Mouse (Mus musculus): Measurements from ENCODE around the gene Bub1b.

Gene Bub1b

GRCm38 (mm10) chr2:118597673-118598568, at the start of gene Bub1b:
Gene Bub1b, plus strand, starts transcription at chr2:118598211.
- DNase-seq = peak; percentile 90 to 91

- peak; percentile 38 to 56 for DNase-seq
Measured at GRCm38 (mm10) chr2:118548421-118549221, 49.4 kb upstream of the Bub1b start.

GRCm38 (mm10) chr2:118549507-118550473, 48.2 kb upstream of the Bub1b start, which contains the start of gene Bmf:
Gene Bmf, minus strand, starts transcription at chr2:118549687.
- DNase-seq = peak; percentile 80 to 83

DNA sequence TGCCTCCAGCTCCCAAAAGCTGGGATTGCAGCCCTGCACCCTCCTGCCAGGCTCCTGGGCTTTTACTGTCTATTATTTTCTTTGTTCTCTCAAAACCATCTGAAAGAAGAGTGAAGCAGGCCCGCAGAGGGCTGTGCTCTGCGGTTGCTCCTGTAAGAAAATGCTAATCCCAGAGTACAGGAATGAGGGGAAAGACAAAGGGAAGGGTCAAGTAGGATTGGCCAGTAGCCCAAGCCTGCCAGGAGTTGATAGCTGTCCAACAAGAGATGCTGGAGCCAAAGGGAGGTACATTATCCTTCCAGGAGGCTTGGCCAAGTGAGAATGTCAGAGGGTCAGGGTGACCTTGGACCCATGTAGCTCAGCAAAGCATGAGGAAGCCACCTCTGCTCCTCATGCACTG, 46.4 kb upstream of the Bub1b start:
- DNase-seq = no peak

- DNase-seq = peak; percentile 66 to 79
Measured at GRCm38 (mm10) chr2:118554356-118554990, 43.5 kb upstream of the Bub1b start.

DNA sequence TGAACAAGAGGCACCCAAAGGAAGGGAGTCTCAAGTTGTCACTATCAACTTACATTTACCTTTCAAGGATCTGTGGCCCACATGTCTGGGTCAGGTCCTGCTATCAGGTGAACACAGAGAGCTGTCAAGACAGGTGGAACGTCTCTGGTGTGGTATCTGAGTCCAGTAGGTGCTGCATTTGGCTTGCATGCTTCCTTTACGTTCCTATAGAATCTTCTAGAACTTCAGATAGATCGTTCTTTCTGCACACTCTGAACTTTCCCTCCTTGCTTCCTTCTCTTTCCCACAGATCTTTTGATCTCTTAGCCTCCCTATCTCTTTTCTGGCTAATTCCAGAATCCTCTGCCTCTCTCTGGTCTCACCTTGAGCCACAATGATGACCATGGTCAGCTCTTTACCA, 39.6 kb upstream of the Bub1b start:
- no peak for DNase-seq

DNA sequence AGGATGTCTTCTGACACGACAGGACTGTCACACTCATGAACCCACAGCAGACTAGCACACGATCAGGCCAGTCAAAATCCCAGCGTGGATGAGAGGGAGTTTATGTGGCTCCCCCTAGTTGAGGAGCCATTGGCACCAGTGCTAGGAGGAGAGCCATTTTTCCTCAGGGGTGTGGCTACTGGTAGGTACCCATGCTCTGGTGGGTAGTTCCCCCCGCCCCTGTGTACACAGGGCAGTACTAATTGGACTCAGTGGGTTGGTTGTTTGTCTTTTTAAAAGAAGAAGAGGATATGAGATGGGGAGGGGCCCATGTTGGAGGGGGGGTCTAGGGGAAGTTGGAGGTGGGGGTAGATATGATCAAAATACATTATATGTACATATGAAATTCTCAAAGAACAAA, 36.0 kb upstream of the Bub1b start:
- no peak for DNase-seq

- no peak for DNase-seq
Measured at GRCm38 (mm10) chr2:118562431-118562830, 35.6 kb upstream of the Bub1b start.

DNA sequence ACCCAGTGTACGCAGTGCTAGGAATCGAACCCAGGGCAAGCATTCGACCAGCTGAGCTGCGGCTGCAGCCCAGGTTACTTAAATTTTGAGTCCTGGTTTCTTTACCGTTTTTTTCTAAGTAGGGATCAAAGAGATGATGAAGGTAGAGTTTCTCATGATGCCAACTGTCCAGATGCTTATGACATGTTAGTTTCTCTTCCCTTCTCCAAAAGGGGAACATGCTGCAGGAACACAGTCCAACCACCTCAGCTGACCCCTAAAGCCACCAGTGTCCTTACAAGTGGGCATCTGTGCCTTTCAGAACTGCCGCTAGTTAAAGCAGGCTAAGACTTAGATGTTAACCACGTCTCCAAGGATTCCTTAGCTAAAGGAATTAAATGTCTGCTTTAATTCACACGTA, 30.8 kb upstream of the Bub1b start:
- no peak for DNase-seq

- DNase-seq = no peak
Measured at GRCm38 (mm10) chr2:118570939-118571338, 27.1 kb upstream of the Bub1b start.

DNA sequence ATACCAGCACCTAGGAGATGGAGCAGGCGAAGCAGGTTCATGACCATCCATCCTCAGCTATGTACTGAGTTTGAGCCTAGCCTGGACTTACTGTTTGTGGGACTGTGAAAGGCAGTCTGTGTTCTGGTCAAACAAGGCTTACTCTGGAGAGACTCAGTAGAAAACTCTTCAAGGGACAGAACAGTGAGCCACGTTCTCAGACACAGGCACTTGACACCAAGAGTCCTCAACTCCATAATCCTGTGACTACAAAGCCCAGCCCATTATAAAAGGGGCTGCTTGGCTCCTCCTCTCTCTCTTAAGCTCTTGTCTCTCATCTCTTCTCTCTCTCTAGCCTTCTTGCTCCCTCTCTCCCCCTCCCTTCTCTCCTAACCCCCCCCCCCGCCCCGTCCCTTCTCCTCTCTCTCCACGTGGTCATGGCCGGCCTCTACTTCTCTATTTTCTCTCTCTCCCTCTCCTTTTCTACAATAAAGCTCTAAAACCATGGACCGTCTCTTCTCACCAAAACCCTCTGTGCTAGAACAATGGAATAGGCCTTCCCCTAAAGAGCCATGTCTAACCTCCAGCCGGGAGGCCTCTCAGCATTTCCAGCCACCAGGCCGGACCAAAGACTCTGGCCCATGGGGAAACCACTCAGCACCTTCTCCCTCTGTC, 25.7 kb upstream of the Bub1b start:
- no peak for DNase-seq

GRCm38 (mm10) chr2:118573135-118573534, 24.9 kb upstream of the Bub1b start:
- DNase-seq = no peak

DNA sequence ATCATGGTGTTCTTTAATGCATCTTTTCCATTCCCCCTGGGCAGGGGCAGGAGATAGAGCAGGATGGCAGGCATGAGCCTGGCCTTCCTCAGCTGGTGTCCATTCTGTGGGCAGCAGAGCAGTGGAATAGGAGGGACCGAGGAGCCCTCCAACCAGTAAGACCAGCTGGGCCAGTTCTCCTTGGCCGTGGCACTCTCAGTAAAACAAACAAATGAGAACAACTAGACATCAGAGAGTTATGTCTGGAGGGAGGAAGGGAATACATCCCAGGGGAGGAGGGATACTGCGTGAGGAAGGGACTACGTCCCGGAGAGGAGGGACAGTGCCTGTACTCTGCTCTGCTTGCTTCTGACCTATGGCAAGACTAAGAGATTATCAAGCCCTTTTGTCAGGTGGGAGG, 12.0 kb upstream of the Bub1b start:
- no peak for DNase-seq

DNA sequence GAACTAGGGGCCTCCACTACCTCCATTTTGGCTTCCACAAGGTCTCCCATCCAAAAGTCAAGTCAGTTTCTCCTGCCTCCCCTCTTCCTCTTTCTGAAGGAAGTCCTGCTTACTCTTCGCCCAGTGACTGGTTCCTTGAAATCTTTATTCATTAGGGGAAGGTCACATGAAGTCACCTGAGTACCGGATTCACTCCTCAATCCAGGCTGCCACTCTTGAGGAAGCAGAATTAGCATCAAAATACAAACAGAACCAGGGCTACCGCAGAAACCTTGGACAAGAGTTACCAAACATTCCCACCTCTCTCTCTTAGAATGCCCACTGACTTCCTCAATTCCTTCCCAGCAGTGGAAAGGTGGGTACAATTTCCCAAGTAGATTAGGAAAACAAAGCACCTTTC, 10.3 kb upstream of the Bub1b start:
- DNase-seq = no peak

- no peak for DNase-seq
Measured at GRCm38 (mm10) chr2:118591083-118591482, 6.9 kb upstream of the Bub1b start.

DNA sequence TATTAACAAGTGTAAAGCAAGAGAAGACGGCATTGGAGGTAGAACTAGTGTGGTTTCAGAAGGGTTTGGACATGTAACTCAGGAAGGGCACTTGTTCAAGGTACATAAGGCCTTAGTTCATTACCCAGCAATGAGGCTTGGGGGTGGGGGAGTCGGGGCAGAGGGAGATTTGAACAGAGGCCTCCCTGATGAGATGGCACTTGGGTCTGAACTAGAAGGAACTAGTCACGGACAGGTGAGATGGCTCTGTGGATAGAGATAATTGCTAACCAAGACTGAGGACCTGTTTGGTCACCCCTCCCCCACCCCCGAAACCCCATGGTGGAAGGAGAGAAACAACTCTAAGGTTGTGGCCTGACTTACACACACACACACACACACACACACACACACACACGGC, 1.1 kb downstream of the Bub1b start:
- no peak for DNase-seq

- no peak for DNase-seq
Measured at GRCm38 (mm10) chr2:118601599-118602263, 3.7 kb downstream of the Bub1b start.

DNA sequence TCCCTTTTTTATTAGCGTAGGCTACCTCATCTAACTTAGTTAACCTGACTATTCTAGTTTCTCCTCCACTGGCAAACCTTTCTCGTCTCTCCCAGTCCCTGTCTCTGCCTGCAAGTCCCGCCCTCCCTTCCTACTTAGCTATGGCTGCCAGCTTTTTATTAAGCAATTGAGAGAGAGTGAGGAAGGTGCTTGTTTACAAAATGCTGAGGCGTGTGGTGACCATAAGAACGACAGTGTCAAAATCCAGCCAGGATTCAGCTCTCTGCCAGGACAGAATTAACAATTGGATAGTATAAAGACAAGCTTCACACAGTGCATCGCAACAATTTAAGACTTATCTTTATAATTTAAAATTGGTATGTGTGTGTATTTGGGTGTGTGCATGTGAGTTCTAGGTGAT, 6.1 kb downstream of the Bub1b start:
- no peak for DNase-seq

DNA sequence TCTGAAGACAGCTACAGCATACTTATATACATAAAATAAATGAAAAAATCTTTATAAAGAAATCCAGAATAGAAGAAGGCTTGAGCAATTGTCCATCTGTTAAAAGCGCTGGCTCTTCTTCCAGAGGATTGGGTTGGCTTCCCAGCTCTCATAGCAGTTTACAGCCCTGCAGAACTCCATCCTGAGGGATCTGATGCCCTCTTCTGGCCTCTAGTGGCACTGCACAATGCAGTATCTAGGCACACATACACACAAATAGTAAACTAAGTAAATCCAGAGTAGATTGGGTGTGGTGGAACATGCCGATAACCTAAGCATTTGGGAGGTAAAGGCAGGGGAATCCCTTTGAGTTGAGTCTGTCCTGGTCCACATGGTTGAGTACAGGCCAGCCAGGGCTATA, 8.0 kb downstream of the Bub1b start:
- DNase-seq = peak; percentile 66 to 68

GRCm38 (mm10) chr2:118606976-118607375, 9.0 kb downstream of the Bub1b start:
- DNase-seq = no peak

DNA sequence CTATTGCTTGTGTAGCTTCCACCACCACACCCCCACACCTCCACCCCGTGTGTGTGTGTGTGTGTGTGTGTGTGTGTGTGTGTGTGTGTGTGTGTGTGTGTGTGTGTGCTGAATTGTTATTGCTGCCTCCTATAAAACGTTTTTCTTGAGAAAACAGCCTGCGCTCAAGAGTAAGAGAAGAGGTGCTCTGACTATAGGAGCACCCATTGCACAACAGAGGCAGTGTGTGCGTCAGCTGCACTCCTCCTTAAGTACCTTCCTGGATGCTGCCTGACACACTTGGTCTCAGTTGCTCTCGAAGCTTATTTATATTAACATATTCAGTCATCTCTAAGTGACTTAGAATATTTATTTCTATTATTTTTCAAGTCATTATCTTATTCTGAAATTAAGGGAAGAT, 20.0 kb downstream of the Bub1b start:
- no peak for DNase-seq
